Mouse (Mus musculus) lung, embryonic 16.5 days (tissue): ENCODE data around the gene Chit1. TPM values are rescaled to one million over a fixed set of nuclear protein-coding genes. Genes with fewer than 3 reads are reported as not detected.
A peak's percentile ranks its signal among the peaks of the same experiment; 100 is the strongest.

ENCODE experiments used
- ATAC-seq: fragments of 200-750 bp; cut with Nextera tagmentation; 2 replicates; pipeline ENCODE4 v1.8.0; 2017; ENCODE audit warnings: low read depth, mild to moderate bottlenecking, moderate library complexity
- H3K27ac ChIP-seq: fragments of 300-500 bp; sonication (generic); 2 replicates; pipeline ENCODE4 v1.5.1; 2014; ENCODE audit warnings: mild to moderate bottlenecking, control low read depth, low read length
- H3K27me3 ChIP-seq: fragments of 300-500 bp; sonication (generic); 2 replicates; pipeline ENCODE4 v1.6.1; 2014; ENCODE audit warnings: low read depth, low read length, mixed read lengths; ENCODE audit not compliant: control insufficient read depth, insufficient read depth
- H3K36me3 ChIP-seq: fragments of 300-500 bp; sonication (generic); 2 replicates; pipeline ENCODE4 v1.6.1; 2014; ENCODE audit warnings: low read length; ENCODE audit not compliant: control insufficient read depth, insufficient read depth
- H3K4me1 ChIP-seq: fragments of 300-500 bp; sonication (generic); replicated peaks from 2 replicates; pipeline ENCODE4 v1.6.1; 2014; ENCODE audit warnings: low read length, mixed read lengths; ENCODE audit not compliant: control insufficient read depth, insufficient read depth
- H3K4me2 ChIP-seq: fragments of 300-500 bp; sonication (generic); 2 replicates; pipeline ENCODE4 v1.6.1; 2014; ENCODE audit warnings: low read depth, low read length, control low read depth
- H3K4me3 ChIP-seq: fragments of 300-500 bp; sonication (generic); 2 replicates; pipeline ENCODE4 v1.5.1; 2014; ENCODE audit warnings: mild to moderate bottlenecking, low read length, control low read depth
- H3K9ac ChIP-seq: fragments of 300-500 bp; sonication (generic); 2 replicates; pipeline ENCODE4 v1.6.1; 2014; ENCODE audit warnings: low read length, control low read depth
- H3K9me3 ChIP-seq: fragments of 300-500 bp; sonication (generic); 2 replicates; pipeline ENCODE4 v1.6.1; 2016; ENCODE audit warnings: low read length; ENCODE audit not compliant: control insufficient read depth
- WGBS: fragments of 180-500 bp; shearing (Covaris S2); extraction: QIAGEN DNeasy Blood & Tissue Kit; methylation state at CpG from one replicate; pipeline ENCODE4 v1.1.7; 2014; 5-methylcytosine and 5-hydroxymethylcytosine counted together
- polyA plus RNA-seq: library from polyadenylated mRNA; unstranded; fragments of >200 nt; fragmentation: Nextera tagmentation; extraction: Ambion mirVana; gene quantifications from 2 replicates; pipeline ENCODE4 v1.2.1, GENCODE M21; 2015

Chit1 gene
- polyA plus RNA-seq, 1 experiment from 2014 or later: 0.09 TPM

DNA sequence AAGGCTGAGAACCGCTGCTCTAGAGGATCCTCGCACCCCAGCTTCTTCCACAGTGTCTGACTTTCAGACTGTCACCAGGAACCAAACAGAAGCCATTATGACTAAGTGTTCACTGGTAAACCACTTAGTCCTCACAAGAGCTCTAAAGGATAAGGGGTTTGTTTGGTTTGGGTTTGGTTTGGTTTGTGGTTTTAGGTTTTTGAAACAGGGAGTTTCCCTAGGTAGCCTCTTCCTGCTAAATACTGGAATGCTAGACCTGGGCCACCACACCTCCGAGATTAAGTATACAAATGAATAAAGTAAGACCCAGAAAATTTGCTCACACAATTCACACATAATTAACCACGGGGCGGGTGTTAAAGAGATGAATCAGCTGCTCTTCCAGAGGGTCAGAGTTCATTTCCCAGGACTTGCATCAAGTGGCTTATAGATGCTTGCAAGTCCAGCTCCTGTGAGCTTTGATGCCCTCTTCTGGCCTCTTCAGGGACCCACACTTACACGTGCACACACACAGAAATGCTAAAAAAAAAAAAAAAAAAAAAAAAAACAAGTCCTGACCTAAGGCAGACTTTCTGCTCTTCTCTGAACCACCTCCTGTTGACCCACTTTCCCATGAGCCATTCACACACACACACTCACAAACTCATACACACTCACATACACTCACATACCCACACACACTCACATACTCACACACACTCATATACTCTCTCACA lies 51.6 kb downstream of the Chit1 start:
- no peak overlapping the region for H3K4me2 ChIP-seq
- H3K27me3 ChIP-seq: no peaks in the 10 kb centered on the region
- H3K27ac ChIP-seq: no peak overlapping the region
- H3K9ac ChIP-seq: no peak overlapping the region
- H3K4me3 ChIP-seq: no peak overlapping the region
- WGBS: 61% methylated on average over 6 of the region's 6 CpGs
- H3K4me1 ChIP-seq: no peaks in the 10 kb centered on the region
- H3K9me3 ChIP-seq: 0 out of 2 replicates have a peak, but pooled peaks cover 3% of the 10 kb centered on the region
- no peaks in the 10 kb centered on the region for H3K36me3 ChIP-seq
- peak; percentile 26; the same call in 1 of the 2 replicates for ATAC-seq

DNA sequence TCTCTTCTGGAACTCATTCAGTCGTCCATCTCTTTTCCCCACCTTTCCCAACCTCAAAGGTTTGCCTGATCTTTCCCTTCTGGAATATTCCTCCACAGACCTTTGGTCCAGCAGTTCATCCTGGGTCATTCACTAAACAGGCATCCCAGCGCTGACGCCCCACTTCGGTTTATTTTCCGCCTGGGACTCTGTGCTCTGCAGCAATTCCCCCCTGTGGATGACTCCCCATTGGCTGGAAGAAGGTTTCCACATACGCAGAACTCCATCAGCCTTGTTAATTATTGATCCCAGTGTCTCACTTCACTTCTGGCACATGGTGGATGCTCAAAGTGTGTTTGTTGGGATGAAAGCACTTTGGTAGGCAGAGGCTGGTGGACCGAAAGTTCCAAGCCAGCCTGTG lies 52.4 kb downstream of the Chit1 start:
- Histone ChIP-seq H3K27me3 (no peaks in the 10 kb centered on the region), H3K9ac (no peak overlapping the region), H3K4me2 (no peak overlapping the region), H3K9me3 (0 out of 2 replicates have a peak, but pooled peaks cover 3% of the 10 kb centered on the region), H3K4me1 (no peaks in the 10 kb centered on the region), H3K4me3 (no peak overlapping the region), H3K36me3 (no peaks in the 10 kb centered on the region), H3K27ac (no peak overlapping the region)
- WGBS: 91% methylated on average over 7 of the region's 7 CpGs
- ATAC-seq: no peak

DNA sequence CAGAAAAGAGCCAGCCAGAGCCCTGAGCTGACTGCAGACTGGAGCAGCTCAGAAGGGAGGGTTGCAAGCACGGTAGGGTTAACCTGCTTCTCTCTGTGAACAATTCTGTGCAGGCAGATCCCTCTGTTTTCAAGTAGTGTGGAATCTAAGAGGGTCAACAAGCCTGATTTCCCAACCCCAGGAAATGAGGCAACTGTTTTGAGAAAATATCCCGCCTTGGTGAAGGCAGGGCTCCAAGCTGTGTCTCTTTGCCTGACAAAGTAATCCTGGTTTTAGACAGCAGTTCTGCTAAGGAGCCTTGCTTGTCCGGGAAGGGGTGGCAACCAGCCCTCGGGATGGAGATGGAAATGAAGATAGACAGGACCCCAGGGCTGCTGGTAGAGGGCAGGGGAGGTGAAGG lies 53.4 kb downstream of the Chit1 start:
- Histone ChIP-seq H3K4me2 (no peak overlapping the region), H3K4me3 (no peak overlapping the region), H3K9me3 (0 out of 2 replicates have a peak, but pooled peaks cover 3% of the 10 kb centered on the region), H3K36me3 (no peaks in the 10 kb centered on the region), H3K9ac (no peak overlapping the region), H3K27ac (no peak overlapping the region), H3K27me3 (no peaks in the 10 kb centered on the region), H3K4me1 (no peaks in the 10 kb centered on the region)
- WGBS: 34% methylated on average over 4 of the region's 4 CpGs
- peak; percentile 36; the same call in 1 of the 2 replicates for ATAC-seq

DNA sequence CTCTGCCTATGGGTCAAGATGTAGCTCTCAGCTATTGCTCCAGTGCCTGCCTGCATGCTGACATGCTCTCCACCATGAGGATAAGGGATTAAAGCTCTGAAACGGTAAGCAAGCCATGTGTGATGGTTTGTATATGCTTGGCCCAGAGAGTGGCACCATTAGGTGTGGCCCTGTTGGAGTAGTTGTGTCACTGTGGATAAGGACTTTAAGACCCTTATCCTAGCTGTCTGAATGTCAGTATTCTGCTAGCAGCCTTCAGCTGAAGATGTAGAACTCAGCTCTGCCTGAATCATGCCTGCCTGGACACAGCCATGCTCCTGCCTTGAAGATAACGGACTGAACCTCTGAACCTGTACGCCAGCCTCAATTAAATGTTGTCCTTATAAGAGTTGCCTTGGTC lies 55.5 kb downstream of the Chit1 start:
- Histone ChIP-seq H3K27ac (no peak overlapping the region), H3K9ac (no peak overlapping the region), H3K4me2 (no peak overlapping the region), H3K9me3 (0 out of 2 replicates have a peak, but pooled peaks cover 3% of the 10 kb centered on the region), H3K4me3 (no peak overlapping the region), H3K4me1 (no peaks in the 10 kb centered on the region), H3K36me3 (no peaks in the 10 kb centered on the region), H3K27me3 (no peaks in the 10 kb centered on the region)
- 86% methylated on average over 3 of the region's 3 CpGs for WGBS
- ATAC-seq: no peak

DNA sequence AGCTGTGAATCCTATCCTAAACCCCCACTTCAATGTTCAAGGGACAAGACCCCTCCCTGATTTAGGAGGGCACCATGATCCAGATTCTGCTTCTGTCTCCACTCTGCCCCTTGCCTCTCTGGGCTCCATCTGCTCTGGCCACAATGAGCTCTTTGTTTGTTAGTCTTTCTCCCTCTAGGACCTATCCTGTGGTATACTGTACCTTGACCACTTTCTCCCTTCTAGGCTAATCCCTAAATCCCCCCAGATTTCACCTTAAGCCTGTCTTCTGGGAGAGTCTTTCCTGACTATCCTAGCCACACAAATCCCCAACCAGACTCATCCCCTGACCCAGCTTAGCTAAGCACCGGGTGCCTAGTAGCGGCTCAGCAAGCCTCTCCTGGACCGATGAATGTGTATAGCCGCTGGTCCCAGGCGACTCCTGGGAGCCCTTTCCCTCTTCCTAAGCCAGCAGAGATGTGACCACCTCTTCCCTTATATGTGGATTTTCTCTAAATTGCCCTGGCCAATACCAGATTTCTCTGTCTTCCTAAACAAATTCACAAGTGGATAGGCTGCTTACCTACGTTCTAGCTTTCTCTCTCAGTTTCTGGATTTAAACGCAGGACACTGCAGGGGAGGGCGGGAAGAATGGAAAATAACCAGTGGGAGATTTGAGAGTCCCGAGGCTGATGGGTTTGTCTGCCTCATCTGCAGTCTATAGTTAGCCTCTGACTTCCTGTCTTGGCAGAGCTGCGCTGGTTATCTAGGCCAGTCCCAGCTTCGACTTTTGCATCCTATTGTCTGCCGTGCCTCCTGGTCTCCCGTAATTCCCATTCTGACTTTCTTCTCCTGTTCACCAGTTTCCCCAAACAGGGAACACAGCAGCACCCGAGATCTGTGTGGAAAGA lies 56.6 kb downstream of the Chit1 start:
- WGBS: 51% methylated on average over 14 of the region's 14 CpGs
- H3K27me3 ChIP-seq: no peaks in the 10 kb centered on the region
- H3K4me2 ChIP-seq: no peak overlapping the region

DNA sequence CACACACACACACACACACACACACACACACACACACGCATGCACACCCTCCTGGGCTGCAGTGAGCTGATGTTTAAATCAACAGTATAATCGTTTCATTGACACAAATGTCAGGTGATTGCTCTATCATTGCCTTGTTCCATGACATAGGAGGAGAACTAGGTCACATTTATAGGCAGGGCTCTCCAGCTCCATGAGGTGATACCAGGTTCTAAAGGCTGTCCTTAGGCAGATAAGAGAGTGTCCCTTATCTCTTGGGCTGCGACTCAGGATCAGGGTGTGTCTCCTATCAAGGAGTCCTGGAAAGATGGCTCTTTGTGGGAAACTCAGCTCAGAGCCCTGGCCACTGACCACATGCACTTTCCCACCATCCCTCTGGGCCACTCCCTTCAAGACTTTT lies 57.5 kb downstream of the Chit1 start:
- H3K4me3 ChIP-seq: no peak overlapping the region
- no peaks in the 10 kb centered on the region for H3K36me3 ChIP-seq
- ATAC-seq: no peak
- no peak overlapping the region for H3K9ac ChIP-seq
- H3K9me3 ChIP-seq: no peaks in the 10 kb centered on the region
- no peak overlapping the region for H3K4me2 ChIP-seq
- H3K4me1 ChIP-seq: no peaks in the 10 kb centered on the region
- no peaks in the 10 kb centered on the region for H3K27me3 ChIP-seq
- no peak overlapping the region for H3K27ac ChIP-seq
- 54% methylated on average over 3 of the region's 3 CpGs for whole genome bisulfite sequencing

More for the DNA sequence above, 56.6 kb downstream of the Chit1 start:
- no peak for ATAC-seq
- Histone ChIP-seq H3K9me3 (0 out of 2 replicates have a peak, but pooled peaks cover 3% of the 10 kb centered on the region), H3K9ac (no peak overlapping the region), H3K36me3 (no peaks in the 10 kb centered on the region), H3K4me3 (no peak overlapping the region), H3K27ac (no peak overlapping the region), H3K4me1 (no peaks in the 10 kb centered on the region)

DNA sequence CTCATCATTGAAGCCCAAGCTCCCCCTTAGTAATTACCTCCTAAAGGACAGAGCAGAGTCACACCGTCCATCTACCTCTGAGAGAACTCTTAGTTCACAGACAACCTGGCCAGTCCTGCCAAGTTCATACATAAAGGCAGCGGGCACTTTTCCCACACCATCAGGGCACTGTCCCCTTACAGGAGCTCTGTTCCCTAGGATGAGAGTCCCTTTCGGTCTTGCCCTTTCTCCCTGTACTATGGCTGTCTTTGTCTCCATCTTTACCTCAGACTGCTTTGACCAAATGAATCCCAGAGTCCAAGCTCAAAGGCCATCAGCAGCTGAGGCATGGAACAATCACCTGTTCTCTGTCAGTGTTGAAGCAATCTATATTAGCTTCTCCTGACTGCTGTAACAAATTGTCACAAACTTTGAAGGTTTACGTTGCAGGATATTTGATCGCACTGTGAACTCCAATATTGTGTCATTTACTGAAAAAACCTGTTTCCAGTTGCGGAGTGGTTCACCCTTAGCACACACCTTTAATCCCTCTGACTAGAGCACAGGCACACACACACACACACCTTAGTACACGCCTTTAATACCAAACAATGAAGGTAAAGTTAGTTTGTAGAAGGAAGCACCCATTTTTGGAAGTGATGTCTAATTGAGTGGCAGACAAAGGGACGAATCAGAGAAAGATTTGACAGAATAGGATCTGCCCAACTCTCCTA lies 58.1 kb downstream of the Chit1 start:
- Histone ChIP-seq H3K36me3 (no peaks in the 10 kb centered on the region), H3K27ac (no peak overlapping the region), H3K4me1 (no peaks in the 10 kb centered on the region), H3K9ac (no peak overlapping the region), H3K9me3 (no peaks in the 10 kb centered on the region), H3K27me3 (no peaks in the 10 kb centered on the region), H3K4me3 (no peak overlapping the region), H3K4me2 (no peak overlapping the region)
- 81% methylated on average over 8 of the region's 8 CpGs for WGBS
- no peak for ATAC-seq

DNA sequence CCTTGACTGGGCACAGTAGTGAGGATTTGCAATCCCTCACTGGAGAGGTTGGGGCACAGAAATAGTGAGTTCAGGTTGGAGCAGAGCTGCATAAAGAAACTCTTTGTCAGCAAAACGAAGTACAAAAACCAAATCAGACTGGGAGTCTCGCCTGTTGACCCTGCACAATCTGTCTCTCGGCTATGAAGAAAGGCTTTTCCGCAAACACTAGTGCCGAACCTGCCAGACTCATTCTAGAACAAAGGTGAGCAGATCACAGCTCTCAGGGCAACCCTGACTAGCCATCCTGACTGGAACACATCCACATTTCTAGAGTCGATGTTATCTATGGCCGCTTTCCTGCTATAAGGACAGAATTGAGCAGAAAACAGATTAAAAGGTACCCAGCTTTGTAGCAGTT lies 62.0 kb downstream of the Chit1 start:
- H3K4me2 ChIP-seq: no peak overlapping the region
- no peaks in the 10 kb centered on the region for H3K4me1 ChIP-seq
- ATAC-seq: no peak
- H3K27ac ChIP-seq: no peak overlapping the region
- WGBS: 44% methylated on average over 7 of the region's 7 CpGs
- no peak overlapping the region for H3K4me3 ChIP-seq
- H3K9ac ChIP-seq: no peak overlapping the region
- H3K36me3 ChIP-seq: no peaks in the 10 kb centered on the region
- H3K27me3 ChIP-seq: no peaks in the 10 kb centered on the region
- no peaks in the 10 kb centered on the region for H3K9me3 ChIP-seq

DNA sequence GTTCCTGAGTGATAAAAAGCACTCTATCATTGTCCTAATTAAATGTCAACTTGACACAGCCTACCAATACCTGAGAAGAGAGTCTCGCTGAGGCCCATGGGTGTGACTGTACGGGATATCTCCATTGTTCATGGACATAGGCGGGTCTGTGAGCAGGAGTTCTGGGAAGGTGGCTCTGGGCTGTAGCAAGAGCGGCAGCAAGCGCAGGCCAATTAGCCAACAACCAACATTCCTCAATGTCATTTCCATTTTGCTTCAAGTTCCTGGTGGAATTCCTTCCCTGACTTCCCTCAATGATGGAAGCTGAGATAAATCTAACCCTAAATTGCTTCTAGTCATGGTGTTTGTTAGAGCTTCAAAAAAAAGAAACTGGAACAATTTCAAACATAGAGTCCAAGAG lies 66.9 kb downstream of the Chit1 start:
- WGBS: 87% methylated on average over 5 of the region's 5 CpGs
- ATAC-seq: no peak
- Histone ChIP-seq H3K27ac (no peak overlapping the region), H3K36me3 (no peaks in the 10 kb centered on the region), H3K4me2 (no peak overlapping the region), H3K9ac (no peak overlapping the region), H3K27me3 (no peaks in the 10 kb centered on the region), H3K4me1 (no peaks in the 10 kb centered on the region), H3K9me3 (no peaks in the 10 kb centered on the region), H3K4me3 (no peak overlapping the region)
